Mouse (Mus musculus): ENCODE measurements around the gene Pabpc4.
"Not testable (repeated sequence)": the region's sequence is repeated elsewhere in the genome, so short reads cannot be mapped to it uniquely, and the experiment has no call there.

Gene Pabpc4

DNA sequence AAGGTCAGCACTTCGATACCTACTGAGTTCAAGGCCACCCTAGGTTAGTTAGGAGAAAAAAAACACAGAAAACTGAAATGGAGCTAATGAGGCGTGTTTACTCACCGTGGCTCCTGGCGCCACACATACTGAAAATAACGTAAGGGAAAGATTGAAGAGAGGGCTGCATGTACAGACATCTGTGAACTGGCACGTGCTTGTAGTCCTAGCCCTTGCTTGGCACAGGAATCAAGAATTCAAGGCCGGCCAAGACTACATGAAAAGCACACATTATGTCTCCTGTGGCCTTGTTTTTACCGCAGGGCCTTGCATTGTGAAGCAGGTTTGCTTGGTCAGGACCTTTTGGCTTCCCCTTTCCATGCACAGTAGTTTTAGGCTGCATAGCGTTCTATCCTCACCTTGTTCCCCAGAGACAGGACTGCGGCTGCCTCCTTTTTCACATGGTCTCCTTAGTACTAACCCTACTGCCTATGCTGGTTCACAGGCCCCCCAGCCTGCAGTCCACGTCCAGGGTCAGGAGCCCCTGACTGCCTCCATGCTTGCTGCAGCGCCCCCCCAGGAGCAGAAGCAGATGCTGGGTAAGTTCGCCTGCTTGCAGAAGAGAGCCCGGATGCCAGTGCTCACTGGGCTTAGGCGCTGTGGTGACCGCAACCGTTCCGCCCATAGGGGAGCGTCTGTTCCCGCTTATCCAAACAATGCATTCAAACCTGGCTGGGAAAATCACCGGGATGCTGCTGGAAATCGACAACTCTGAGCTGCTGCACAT, 35.2 kb downstream of the Pabpc4 start:
- DNase-seq (ENCODE audit: low spot score), result no peak

GRCm38 (mm10) chr4:123298226-123298625, 36.1 kb downstream of the Pabpc4 start:
- no peak for DNase-seq (ENCODE audit: low spot score)

- peak; percentile 17 for DNase-seq (ENCODE audit: low spot score)
Observed at GRCm38 (mm10) chr4:123298980-123299670, 37.0 kb downstream of the Pabpc4 start.

DNA sequence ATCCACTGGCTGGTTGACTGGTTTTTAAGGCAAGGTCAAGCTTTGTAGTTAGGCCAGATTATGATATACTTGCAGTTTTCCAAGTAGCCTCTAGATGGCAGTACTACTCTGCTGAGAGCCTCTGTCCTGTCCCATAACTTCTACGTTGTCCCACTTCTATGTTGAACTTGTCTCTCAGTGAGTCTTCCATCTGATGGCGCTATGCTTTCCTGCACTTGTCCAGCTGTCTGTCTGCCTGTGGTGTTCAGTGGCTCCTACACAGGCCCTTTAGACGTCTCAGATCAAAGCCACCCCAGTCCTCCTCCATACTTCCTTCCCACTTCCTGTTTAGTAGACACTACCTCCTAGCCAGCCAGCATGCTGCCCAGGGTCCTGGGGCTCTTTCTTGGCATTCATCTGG, 43.6 kb downstream of the Pabpc4 start:
- DNase-seq (ENCODE audit: low spot score), result peak; percentile 60

- no peak for DNase-seq (ENCODE audit: low spot score)
Observed at GRCm38 (mm10) chr4:123306999-123307398, 44.8 kb downstream of the Pabpc4 start.

DNA sequence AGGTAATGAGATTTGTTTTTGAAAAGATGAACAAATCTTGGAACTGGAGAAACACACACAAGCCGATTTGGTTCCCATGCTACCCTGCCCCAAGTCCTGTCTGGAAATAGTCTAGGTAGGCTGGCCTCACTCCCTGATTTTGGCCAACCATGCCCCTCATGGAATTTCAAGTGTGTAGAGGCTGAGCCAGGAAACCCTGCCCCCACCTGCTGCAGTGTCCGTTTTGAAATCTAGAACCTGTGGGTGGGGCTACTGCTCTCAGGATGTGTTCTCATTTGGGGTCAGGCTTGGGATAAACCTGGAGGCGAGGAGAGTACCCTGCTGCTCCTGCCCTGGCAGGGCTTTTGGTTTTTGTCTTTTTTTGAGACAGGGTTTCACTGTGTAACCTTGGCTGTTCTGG, 46.1 kb downstream of the Pabpc4 start:
- no peak for DNase-seq (ENCODE audit: low spot score)

DNA sequence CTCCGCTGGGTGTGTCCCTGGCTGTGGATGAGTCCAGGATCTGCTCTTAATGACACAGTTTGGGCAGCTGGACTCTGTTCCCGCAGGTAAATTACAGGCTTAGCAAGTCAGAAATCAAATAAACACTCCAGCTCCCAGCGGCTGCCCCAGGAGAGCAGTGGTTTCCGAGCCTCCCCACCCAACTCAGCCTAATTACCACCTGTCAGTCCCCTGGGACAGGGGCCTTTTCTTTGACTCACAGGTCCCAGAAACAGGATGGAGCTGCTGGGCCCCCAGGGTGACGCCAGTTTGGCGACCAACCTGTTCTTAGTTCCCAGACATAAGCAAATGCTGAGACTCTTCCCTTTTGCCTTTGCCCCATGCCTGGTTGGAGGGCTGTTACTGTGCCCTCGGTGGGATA, 49.7 kb downstream of the Pabpc4 start:
- DNase-seq (ENCODE audit: low spot score), result no peak

DNA sequence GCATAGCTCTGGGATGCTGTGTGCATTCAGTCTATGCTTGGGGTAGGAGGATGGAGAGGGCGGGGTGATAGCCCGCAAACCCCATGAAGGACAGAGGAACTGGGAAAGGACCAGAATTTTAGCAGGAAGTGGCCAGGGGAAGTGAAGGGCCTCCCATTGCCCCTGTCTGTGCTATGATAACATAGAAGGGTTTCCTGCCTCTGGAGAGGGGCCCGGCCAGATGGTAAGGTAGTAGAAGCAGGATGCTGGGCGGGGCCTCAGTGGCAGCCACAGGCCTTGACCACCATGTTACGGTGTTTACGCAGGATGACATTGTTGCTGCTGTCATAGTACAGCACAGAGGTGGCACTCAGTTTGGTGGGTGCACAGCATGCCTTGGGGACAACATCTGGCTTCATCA, 50.9 kb downstream of the Pabpc4 start:
- no peak for DNase-seq (ENCODE audit: low spot score)

DNA sequence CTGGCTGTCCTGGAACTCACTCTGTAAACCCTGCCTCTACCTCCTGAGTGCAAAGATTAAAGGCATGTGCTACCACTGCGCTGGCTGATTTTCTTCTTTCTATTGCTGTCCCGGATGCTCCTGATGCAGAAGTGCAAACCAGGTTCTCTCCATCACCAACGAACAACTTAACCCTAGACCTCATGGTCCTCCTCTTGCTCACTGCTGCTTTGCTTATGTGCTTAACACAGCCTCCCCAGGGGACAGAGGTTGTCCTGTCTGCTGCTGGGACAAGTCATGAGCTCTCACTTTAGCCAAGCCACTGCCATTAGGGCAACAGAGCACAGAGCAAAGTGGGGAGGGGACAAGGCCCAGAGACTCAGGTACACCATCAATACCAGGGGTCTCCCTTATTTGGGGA, 52.3 kb downstream of the Pabpc4 start:
- no peak for DNase-seq (ENCODE audit: low spot score)

- not testable (repeated sequence) for DNase-seq (ENCODE audit: low spot score)
Observed at GRCm38 (mm10) chr4:123322910-123323309, 60.8 kb downstream of the Pabpc4 start.

DNA sequence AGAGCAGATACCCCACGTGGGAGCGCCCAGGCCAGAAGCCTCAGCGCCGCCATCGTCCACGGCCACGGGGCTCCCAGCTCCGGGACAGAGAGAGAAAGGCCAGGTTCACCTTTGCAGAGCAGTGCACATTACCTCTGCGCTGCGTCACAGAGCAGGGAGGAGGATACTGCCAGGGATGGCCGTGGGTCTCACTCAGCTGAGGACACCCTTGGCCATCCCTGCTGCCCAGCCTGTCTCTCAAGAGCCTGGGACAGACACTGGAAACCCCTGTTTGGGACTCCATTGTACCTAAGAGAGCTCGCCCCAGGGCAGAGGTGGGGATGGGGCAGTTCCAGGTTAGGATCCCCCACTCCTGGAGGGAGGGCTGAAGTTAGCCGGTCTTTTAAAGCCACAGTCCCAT, 61.4 kb downstream of the Pabpc4 start, which contains the start of gene Oxct2a:
Gene Oxct2a, minus strand, starts transcription at position 101 of the 400 bp plus-strand sequence.
- no peak for DNase-seq (ENCODE audit: low spot score)

- DNase-seq (ENCODE audit: low spot score), result no peak
Observed at GRCm38 (mm10) chr4:123326087-123326486, 63.9 kb downstream of the Pabpc4 start.

- no peak for DNase-seq (ENCODE audit: low spot score)
Observed at GRCm38 (mm10) chr4:123327630-123328029, 65.5 kb downstream of the Pabpc4 start.

DNA sequence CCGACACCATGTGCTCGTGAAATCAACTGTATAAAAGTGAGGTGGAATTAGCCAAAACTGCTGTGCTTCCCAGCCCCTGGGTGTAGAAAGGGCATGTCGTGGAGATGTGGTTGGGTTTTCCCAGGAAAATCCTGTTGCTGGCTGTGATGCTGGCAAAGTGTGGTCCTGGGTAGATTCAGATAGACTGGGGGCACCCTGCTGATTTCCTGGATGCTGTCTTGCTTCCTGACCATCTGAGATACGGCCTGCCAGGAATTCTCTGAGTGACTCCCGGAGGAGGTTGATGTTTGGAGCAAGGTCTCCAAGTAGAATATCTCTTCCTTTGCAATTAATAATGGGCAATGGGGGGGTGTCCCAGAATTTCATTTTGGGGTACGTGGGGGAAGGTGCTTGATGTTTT, 66.8 kb downstream of the Pabpc4 start:
- DNase-seq (ENCODE audit: low spot score), result no peak

DNA sequence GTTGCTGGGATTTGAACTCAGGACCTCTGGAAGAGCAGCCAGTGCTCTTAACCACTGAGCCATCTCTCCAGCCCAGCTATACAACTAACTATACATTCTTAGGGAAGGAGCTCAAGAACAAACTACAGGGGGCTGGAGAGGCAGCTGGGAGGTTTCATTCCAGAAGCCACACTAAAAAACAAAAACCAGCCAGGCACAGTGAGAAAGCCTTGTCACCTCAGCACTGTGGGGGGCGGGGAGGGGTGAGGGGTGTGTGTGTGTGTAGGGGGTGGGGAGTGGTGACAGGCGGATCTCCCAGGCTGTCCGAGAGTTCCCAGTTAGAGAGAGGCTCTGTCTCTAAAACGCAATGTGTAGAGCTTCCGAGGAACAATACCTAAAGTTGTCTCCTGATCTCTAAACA, 69.2 kb downstream of the Pabpc4 start:
- no peak for DNase-seq (ENCODE audit: low spot score)

DNA sequence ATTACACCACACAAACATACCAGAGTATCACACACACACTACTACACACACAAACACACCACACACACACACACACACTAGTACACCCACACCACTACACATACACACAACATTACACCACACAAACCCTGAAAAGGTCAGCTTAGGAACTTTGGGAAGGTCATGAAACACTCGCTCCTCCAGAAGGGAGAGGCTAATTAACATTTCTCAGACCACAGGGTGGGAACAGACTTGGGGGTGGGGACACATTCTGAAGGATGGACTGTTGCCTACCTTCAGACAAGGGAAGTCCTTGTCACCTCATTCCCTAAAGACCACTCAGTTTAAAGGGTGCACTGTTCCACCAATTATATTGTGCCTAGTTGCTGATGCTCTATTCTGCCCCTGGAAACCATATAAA, 69.8 kb downstream of the Pabpc4 start:
- not testable (repeated sequence) for DNase-seq (ENCODE audit: low spot score)

DNA sequence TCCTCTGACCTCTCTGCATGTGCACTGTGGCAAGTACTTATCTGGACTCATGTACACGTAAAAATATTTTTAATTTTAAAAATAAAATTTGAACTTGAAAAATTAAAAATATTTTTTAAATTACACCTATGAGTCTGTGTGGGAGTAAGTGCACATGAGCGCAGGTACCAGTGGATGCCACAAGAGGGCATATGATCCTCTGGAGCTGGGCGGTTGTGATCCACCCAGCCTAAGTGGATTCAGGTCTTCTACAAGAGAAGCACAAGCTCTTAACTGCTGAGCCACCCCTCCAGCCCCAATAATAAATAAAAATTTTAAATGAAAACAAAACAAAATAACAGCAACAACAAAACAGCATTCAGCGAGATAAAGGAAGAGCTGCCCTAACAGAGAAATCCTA, 71.0 kb downstream of the Pabpc4 start:
- no peak for DNase-seq (ENCODE audit: low spot score)

DNA sequence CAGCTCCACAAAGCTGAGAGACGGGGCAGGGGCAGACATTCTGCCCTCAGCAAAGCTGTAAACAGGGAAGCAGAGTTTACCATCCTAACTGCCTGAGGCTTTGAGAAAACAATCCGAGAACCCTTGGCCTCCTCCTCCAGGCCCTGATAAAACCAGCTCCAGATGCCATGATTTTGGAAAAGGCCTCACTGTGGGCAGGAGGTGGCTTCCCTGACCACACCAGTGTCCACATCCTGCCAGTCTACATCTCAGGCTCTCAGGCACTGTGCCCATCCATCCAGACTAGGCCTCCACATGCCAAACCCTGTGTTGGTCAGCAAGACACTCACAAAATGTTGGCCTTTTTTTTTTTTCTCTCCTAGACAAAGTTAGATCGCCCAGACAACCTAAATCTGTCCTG, 72.0 kb downstream of the Pabpc4 start:
- no peak for DNase-seq (ENCODE audit: low spot score)

GRCm38 (mm10) chr4:123335244-123335643, 73.1 kb downstream of the Pabpc4 start:
- DNase-seq (ENCODE audit: low spot score), result not testable (repeated sequence)

GRCm38 (mm10) chr4:123335796-123336585, 73.8 kb downstream of the Pabpc4 start:
- DNase-seq (ENCODE audit: low spot score), result no peak

- peak; percentile 17 for DNase-seq (ENCODE audit: low spot score)
Observed at GRCm38 (mm10) chr4:123337693-123338092, 75.5 kb downstream of the Pabpc4 start.

- no peak for DNase-seq (ENCODE audit: low spot score)
Observed at GRCm38 (mm10) chr4:123340232-123340631, 78.1 kb downstream of the Pabpc4 start.

Data from MN1 (cell line).